Mouse (Mus musculus) heart, postnatal 0 days (tissue): ENCODE measurements around the gene Tcaf1. TPM values are rescaled to one million over a fixed set of nuclear protein-coding genes. Genes with fewer than 3 reads are reported as not detected.

ENCODE experiments used
- ATAC-seq: fragments of 200-750 bp; cut with Nextera tagmentation; 2 replicates; pipeline ENCODE4 v1.8.0; 2017; ENCODE audit warnings: low read depth, moderate number of reproducible peaks, moderate library complexity; ENCODE audit not compliant: insufficient read depth
- DNase-seq: peaks from one replicate; pipeline ENCODE4 v3.0.0-alpha.2; 2016; ENCODE audit warnings: low spot score
- H3K27ac ChIP-seq: fragments of 300-500 bp; sonication (generic); 2 replicates; pipeline ENCODE4 v1.5.1; 2014; ENCODE audit warnings: low read depth, mild to moderate bottlenecking
- H3K27me3 ChIP-seq: fragments of 300-500 bp; sonication (generic); 2 replicates; pipeline ENCODE4 v1.6.1; 2014; ENCODE audit warnings: low read length, mixed read lengths; ENCODE audit not compliant: control insufficient read depth, insufficient read depth
- H3K36me3 ChIP-seq: fragments of 300-500 bp; sonication (generic); replicated peaks from 2 replicates; pipeline ENCODE4 v1.6.1; 2014; ENCODE audit warnings: low read length, mixed read lengths; ENCODE audit not compliant: control insufficient read depth, insufficient read depth
- H3K4me1 ChIP-seq: fragments of 300-500 bp; sonication (generic); 2 replicates; pipeline ENCODE4 v1.6.1; 2014; ENCODE audit warnings: antibody characterized with exemption; ENCODE audit not compliant: control insufficient read depth, insufficient read depth
- H3K4me2 ChIP-seq: fragments of 300-500 bp; sonication (generic); 2 replicates; pipeline ENCODE4 v1.6.1; 2014; ENCODE audit warnings: low read depth, mild to moderate bottlenecking, low read length, moderate library complexity
- H3K4me3 ChIP-seq: fragments of 300-500 bp; sonication (generic); 2 replicates; pipeline ENCODE4 v1.5.1; 2014; ENCODE audit warnings: low read depth, low read length
- H3K9ac ChIP-seq: fragments of 300-500 bp; sonication (generic); replicated peaks from 2 replicates; pipeline ENCODE4 v1.6.1; 2014; ENCODE audit warnings: low read depth, low read length, mixed read lengths
- H3K9me3 ChIP-seq: fragments of 300-500 bp; sonication (generic); replicated peaks from 2 replicates; pipeline ENCODE4 v1.6.1; 2016; ENCODE audit warnings: low read length; ENCODE audit not compliant: control insufficient read depth
- CTCF ChIP-seq: IDR thresholded peaks from 2 replicates; pipeline ENCODE4 v1.5.1; 2016; ENCODE audit warnings: antibody characterized with exemption, control low read depth, low read depth
- EP300 ChIP-seq: IDR thresholded peaks from 2 replicates; pipeline ENCODE4 v1.6.1; 2016; ENCODE audit warnings: antibody characterized with exemption, low read depth
- WGBS: fragments of 180-500 bp; shearing (Covaris S2); extraction: QIAGEN DNeasy Blood & Tissue Kit; methylation state at CpG from one replicate; pipeline ENCODE4 v1.1.7; 2014; 5-methylcytosine and 5-hydroxymethylcytosine counted together
- polyA plus RNA-seq: library from polyadenylated mRNA; unstranded; fragments of >200 nt; fragmentation: Nextera tagmentation; extraction: Ambion mirVana; gene quantifications from 2 replicates; pipeline ENCODE4 v1.2.1, GENCODE M21; 2015
- total RNA-seq: library from RNA; depleted of rRNA; stranded (reverse); fragments of >200 nt; gene quantifications from 2 replicates; pipeline ENCODE4 v1.2.3, GENCODE M21; 2014; ENCODE audit warnings: low replicate concordance; rRNA removed

The Tcaf1 gene
- total RNA-seq (35.7 and 45.1 TPM in 2 replicates), polyA plus RNA-seq (23.9 and 24.8 TPM in 2 replicates)

DNA sequence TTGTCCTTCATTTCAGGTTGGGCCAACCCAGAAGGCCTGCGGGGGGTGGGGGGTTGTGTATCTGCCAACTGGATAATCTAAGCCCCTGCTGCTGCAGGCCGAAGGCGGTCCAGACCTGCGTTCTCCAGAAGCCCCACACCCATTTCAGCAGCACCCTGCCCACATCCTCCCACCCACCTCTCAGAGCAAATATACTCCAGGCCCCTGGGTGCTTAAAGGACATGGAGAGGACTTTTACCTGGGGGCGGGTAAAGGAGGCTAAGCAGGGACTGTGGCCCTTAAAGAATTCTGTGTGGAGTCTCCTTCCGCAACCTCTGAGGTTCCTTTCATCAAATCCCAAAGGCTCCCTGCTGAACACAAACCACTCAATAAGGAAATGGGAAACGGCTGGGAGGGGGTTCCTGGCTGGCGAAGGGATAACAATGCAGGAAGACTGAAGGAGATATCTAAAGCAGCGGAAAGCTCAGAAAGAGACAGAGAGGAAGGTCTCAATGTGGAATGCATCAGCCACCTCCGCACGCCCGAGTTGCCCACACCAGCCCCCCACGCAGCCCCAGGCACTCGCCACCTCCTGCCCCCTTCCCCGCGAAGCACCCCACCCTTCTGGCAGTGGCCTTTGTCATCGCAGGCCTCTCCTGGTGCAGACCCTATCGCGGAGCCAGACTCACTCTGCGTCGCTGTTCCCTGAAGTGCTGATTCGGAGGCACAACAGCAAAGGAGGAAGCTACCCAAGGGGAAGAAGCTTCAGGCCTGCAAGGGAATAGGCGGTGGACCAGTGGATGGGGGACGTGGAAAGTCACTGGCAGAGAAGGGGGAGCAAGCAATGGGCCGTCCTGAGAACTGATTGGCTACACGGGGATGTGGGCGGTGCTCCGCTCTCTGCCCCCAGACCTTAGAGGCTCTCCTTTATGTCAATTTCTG lies at the start of gene Tcaf1:
TSS of gene Tcaf1 (minus strand) at position 798 of the 921 bp plus-strand sequence.
- Histone ChIP-seq H3K9ac (peak within 1 kb of the TSS; percentile 65), H3K27me3 (no peaks in the 10 kb centered on the region), H3K4me2 (peak within 1 kb of the TSS; percentile 78), H3K4me1 (0 out of 2 replicates have a peak, but pooled peaks cover 8% of the 10 kb centered on the region), H3K4me3 (peak within 1 kb of the TSS; percentile 76), H3K36me3 (no peaks in the 10 kb centered on the region), H3K27ac (peak within 1 kb of the TSS; percentile 71), H3K9me3 (no peaks in the 10 kb centered on the region)
- no peak for TF ChIP-seq CTCF
- no peak for TF ChIP-seq EP300
- ATAC-seq (peak; percentile 99), DNase-seq (peak; percentile 86)
- WGBS, result 4% methylated on average over 28 of the region's 28 CpGs

GRCm38 (mm10) chr6:42756104-42756503 lies 46.2 kb upstream of the Tcaf1 start, which contains the start of gene Olfr38:
Gene Olfr38 (plus strand): TSS chr6:42756404.
- 68% methylated on average over 1 of the region's 1 CpGs for WGBS
- Histone ChIP-seq H3K4me3 (no peak within 1 kb of the TSS), H3K36me3 (no peaks in the 10 kb centered on the region), H3K4me1 (no peaks in the 10 kb centered on the region), H3K27ac (no peak within 1 kb of the TSS), H3K4me2 (no peak within 1 kb of the TSS), H3K9ac (no peak within 1 kb of the TSS), H3K9me3 (no peaks in the 10 kb centered on the region), H3K27me3 (no peaks in the 10 kb centered on the region)
- TF ChIP-seq EP300 (no peak), CTCF (no peak)
- no peak for DNase-seq
- no peak for ATAC-seq

DNA sequence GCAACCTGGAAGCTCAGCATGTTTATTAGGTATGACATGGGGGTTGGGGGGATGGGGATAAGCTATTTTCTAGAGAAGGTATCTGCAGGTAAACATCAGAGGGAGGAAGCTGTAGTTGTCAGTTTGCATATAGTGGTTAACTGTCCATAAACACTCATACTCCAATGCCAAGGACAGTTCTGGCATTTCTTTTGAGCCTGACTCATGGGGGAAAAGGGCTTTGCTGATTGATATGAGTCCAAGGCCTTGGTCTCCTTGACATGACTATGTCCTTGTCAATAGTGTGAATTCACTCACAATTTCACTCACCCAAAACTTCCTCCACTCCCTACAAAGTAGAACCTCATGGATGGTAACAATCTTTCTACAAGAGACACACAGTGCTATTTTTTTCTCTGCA lies 38.0 kb upstream of the Tcaf1 start:
- DNase-seq (no peak), ATAC-seq (no peak)
- H3K4me1 ChIP-seq, result no peaks in the 10 kb centered on the region
- no peaks in the 10 kb centered on the region for H3K27me3 ChIP-seq
- H3K4me2 ChIP-seq, result no peak overlapping the region
- H3K9me3 ChIP-seq, result no peaks in the 10 kb centered on the region
- H3K9ac ChIP-seq, result no peak overlapping the region
- no peaks in the 10 kb centered on the region for H3K36me3 ChIP-seq
- no peak overlapping the region for H3K4me3 ChIP-seq
- TF ChIP-seq EP300, result no peak
- TF ChIP-seq CTCF, result no peak
- no peak overlapping the region for H3K27ac ChIP-seq

GRCm38 (mm10) chr6:42742303-42742702 lies 32.4 kb upstream of the Tcaf1 start:
- Histone ChIP-seq H3K27ac (no peak overlapping the region), H3K27me3 (no peaks in the 10 kb centered on the region), H3K9ac (no peak overlapping the region), H3K36me3 (no peaks in the 10 kb centered on the region), H3K4me3 (no peak overlapping the region), H3K4me1 (no peaks in the 10 kb centered on the region), H3K9me3 (no peaks in the 10 kb centered on the region), H3K4me2 (no peak overlapping the region)
- WGBS, result 61% methylated on average over 5 of the region's 5 CpGs
- no peak for DNase-seq
- no peak for ATAC-seq
- TF ChIP-seq CTCF (no peak), EP300 (no peak)

- Histone ChIP-seq H3K4me3 (no peak within 1 kb of the TSS), H3K9ac (no peak within 1 kb of the TSS), H3K9me3 (no peaks in the 10 kb centered on the region), H3K27me3 (no peaks in the 10 kb centered on the region), H3K27ac (no peak within 1 kb of the TSS), H3K36me3 (no peaks in the 10 kb centered on the region), H3K4me2 (no peak within 1 kb of the TSS), H3K4me1 (no peaks in the 10 kb centered on the region)
- WGBS, result 95% methylated on average over 1 of the region's 1 CpGs
- TF ChIP-seq EP300 (no peak), CTCF (no peak)
- DNase-seq (no peak), ATAC-seq (no peak)
Measured at GRCm38 (mm10) chr6:42739071-42739470, 29.2 kb upstream of the Tcaf1 start, which contains the start of gene Olfr453. Gene Olfr453 (plus strand): TSS chr6:42739371.
